Mouse (Mus musculus) left cerebral cortex, postnatal 14 days (tissue): ENCODE measurements around the gene Sat2. TPM values are rescaled to one million over a fixed set of nuclear protein-coding genes. Genes with fewer than 3 reads are reported as not detected.
A peak's percentile ranks its signal among the peaks of the same experiment; 100 is the strongest.

Experiments
- DNase-seq, 2 experiments: peaks; one replicate each; pipeline ENCODE4 v3.0.0; 2021 to 2022; ENCODE audit warnings: low spot score in 2 of 2, mixed read lengths in 1 of 2
- intact Hi-C: fragments of 180-260 bp; cut with DNase I; formaldehyde crosslinking; loops from one replicate; pipeline ENCODE4 v1.15.1; 2025
- microRNA-seq, 2 experiments: library from miRNA; unstranded; fragments of <30 nt; microRNA quantifications; one replicate each; pipeline ENCODE4 v1.2.0; 2022
- total RNA-seq, 2 experiments: library from RNA; stranded (reverse); gene quantifications; 2 replicates each; pipeline ENCODE4 v1.2.3; 2021

Gene Sat2
- total RNA-seq, 2 experiments from 2014 or later = 9.9 to 10.2 TPM

DNA sequence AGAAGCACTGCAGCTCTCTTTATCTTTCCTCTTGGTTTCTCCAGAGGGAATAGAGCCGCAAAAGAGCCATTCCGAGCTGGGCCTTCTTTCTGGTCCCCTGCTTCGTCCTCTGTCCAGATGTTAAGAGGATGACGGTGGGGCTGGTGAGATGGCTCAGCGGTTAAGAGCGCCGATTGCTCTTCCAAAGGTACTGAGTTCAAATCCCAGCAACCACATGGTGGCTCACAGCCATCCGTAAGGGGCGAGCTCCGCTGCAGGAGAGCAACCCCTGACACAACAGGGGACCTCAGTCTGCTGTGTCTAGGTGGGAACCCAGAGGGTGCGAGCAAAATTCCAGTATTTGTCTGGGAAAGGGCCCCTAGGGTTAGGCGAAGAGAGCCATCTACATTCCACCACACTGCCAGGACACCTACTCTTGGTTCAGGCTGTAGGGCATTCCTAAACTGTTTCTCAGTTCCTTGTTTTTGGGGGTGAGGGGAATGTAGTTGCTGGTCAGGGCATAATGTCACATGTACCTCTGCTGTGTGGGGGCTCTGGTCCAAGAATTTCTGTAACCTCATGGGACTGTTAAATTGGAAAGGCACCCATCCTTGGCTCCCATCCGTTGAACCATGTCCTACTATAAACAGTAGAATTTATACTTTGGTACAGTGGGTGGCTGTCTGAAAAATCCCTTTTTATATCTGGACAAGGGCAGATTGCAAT lies 41.3 kb downstream of the Sat2 start:
- DNase-seq = no peak

DNA sequence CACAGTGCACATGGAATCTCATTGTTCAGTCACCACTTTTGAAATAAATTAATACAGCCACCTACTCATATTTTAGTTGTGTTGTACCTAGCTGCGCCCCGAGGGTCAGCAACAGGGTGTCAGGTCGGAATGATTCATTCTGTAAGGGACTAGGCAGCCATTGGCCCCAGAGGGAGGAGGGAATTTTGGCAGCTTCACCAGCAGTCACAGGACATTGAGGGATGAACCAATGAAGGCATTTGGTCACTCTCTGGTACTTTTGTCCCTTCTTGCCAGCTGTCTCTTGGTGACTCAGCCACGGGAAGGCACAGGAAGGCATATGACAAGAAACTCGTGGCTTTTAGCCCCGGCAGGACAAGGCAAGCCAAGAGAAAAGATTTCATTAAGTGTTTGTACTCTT lies 42.0 kb downstream of the Sat2 start:
- no peak for DNase-seq
- intact Hi-C loops = no loop called here

More for the DNA sequence above, 41.3 kb downstream of the Sat2 start:
- intact Hi-C loops = no loop called here

DNA sequence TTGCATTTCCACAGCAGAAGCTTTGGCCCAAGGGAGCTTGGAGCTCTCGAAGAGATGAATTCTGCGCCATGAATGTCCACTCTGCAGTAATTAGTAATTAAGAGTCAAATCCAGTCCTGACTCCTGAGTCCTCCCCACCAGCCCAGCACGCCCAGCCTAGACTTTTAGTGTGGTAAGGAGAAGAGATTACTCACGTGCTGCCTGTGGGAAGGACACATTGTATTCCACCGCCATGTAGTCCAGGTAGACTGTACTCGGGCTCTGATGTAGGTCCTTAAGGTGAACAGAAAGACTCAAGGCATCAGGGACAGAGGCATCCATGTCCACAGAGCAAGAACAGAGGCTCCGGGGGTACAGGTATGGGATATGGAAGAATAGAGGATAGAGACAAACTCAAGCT lies 43.0 kb downstream of the Sat2 start:
- intact Hi-C loops = no loop called here
- no peak for DNase-seq

DNA sequence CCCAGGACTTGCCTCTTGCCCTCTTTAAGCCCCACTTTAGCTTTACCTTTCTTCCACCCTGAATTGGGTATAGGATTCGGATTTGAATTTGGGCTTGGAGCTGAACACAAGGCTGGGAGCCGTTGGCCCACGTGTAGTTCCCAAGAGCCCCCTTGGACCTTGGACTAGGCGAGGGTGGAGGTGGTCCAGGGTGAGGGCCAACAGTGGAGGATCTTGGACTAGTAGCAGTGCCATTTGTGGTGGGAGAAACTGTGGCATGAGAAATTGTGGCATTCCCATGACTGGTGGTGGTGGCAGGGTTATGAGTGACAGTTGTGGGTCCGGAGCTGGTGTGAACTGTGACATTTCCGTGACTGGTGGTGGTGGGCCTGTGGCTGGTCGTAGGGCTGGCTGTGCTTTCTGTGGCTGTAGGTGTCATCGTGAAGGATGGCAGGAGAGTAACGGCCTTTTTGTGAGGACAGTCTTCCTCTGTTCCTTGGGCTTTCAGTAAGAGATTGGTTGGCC lies 43.7 kb downstream of the Sat2 start:
- intact Hi-C loops = no loop called here
- no peak for DNase-seq

DNA sequence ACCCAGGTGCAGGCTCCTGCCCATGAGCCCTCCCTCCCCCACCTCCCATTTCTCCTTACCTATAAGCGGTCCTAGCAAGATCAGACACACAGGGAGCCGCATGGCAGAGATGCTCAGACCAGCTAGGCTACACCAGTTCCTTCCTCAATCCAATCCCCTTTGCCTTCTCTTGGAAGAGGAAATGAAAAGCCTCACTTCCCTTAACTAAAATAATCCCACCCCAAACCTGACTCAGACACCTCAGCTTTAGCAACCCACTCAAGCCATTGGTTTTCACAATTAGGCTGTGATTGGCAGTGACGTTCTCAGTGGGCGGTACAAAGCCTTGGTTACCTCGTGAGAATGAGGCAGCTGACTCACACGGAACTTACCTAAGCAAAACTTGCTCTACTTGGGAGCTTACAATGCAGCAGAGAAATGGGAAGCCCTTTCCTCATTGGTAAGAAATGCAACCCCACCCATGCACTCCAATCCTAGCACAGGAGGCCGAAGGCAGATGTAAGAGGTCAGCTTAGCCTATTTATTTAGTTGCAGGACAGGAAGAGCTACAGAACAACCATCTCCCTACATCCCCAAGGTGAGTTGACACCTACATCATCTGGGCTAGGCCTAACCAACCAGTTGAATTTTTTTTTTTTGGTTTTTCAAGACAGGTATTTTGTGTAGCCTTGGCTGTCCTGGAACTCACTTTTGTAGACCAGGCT lies 44.3 kb downstream of the Sat2 start, which contains the start of gene Cd68:
TSS of gene Cd68 (minus strand) at position 193 of the 704 bp plus-strand sequence.
- DNase-seq = peak; percentile 78 to 94
- intact Hi-C loops = no loop called here

DNA sequence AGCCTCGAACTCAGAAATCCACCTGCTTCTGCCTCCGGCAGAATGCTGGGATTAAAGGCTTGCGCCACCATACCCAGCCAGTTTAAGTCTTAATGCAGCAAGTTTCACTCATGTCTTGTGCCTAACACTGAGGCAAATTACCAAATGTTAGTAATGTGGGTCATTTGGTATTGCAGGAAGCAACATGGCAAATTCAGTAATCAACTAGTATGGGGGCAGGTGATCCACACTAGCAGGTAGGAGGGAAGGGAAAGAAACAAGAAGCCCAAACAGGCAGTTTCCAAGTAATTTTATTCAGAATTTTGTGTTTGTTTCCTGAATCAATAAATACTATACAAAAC lies 44.8 kb downstream of the Sat2 start:
- DNase-seq = no peak
- intact Hi-C loops = no loop called here

DNA sequence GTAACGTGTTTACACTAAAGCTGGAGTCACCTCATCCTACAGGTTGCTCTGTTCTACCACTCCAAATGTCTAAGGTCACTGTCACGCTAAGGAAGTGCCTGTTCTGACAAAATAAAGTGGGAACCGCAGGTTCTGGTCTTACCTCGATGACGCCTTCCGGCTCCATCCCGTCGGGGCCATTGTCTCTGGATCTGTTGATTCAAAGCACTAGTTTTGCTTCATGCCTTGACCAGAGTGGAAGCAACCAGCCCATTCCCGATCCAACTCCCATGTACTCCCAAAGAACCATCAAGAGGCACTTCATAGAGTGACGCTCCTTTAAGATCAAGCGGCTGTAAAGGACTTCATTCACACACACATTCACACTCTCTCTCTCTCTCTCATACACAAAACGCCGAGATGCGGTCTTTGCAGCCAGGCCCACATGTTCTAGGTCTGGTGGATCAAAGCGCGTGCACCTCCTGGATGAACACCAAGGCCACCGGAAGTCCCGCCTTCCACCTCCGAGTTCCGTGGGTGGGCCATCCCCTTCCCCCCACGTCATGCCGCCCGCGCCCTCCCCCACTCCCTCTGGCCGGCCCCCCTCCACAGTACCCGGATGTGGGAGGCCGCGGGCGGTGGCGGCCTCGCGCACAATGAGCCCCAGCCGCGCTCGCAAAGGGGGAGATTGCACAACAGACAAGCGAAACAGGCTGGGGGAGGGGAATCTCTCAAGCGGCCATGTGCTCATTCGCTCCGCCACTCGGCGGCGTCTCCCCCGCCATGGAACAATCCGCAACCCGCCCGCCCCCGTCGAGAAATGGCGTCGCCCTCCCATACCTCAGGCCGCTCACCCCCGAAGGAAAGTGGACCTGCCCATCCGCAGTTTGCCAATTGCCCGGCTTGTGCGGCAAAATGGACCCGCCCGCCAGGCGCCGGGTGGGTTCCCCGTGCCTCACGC lies 49.2 kb downstream of the Sat2 start:
- intact Hi-C loops = loop anchor here (5.0 kb wide), 1 partner anchor 241 kb away; the partner anchor contains the start of gene Gps2
- peak; percentile 92 to 98 for DNase-seq

DNA sequence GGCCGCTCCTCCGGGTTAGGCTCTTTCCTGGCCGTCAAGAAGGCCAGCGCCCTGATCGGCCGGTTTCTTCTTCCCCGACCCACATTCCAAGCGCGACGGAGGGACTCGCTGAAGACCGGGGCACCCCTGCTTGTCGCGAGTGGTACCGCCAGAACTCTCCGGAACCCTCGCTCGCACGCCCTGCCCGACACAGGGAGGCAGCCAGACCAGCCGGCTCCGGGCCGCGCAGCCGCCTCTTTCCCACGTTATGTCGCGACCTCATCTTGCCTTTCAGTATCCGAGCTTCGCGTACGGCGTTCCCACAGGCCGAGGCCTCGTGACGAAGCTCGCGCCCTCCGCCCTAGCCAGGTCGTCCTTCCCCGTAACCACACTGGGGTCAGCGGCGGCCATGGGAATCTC lies 49.9 kb downstream of the Sat2 start:
- intact Hi-C loops = loop anchor here (5.0 kb wide), 1 partner anchor 241 kb away; the partner anchor contains the start of gene Gps2
- no peak for DNase-seq

DNA sequence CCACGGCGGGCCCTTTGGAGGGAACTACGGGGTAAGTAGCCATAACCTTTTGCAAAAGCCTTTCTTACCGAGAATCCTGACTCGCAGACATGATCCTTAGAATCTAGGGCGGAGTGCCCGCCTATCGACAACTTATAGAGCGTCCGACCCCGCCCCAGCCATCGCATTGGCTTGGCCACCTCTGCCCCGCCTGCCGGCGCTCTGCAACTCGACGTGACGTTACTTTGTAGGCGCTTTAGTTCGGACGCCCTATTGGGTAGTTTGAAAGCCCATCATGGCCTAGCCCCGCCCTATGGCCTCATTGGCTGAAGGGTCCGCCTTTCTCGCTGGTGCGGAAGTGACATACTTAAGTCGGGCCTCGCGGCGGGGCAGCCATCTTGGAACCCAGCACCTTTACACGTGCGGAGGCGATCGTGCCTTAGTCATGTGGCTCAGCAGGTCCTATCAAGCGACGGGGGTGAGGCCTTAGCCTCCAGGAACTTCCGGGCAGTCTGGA lies 50.4 kb downstream of the Sat2 start, which contains the start of gene Eif4a1:
TSS of gene Eif4a1 (minus strand) at position 213 of the 496 bp plus-strand sequence.
- intact Hi-C loops = loop anchor here (5.0 kb wide), 1 partner anchor 240 kb away; the partner anchor contains the start of gene Gps2
- DNase-seq = peak; percentile 100

Small RNAs within 50 kb of the gene (microRNA-seq; reads per million reads assigned to microRNA genes)
- gene Mir1934 (5.0 to 5.7 reads per million in 2 experiments), gene Mir467f (0 reads per million in 2 experiments)

Other genes starting within 250 kb of the Sat2 start
- gene Naa38, start 226.5 kb upstream of the Sat2 start, total RNA-seq = 100 to 1,000 TPM in 1 of 2 experiments, 10 to 100 TPM in 1; 92.0 to 106 TPM
- gene Cyb5d1, start 226.4 kb upstream of the Sat2 start, total RNA-seq = 10 to 100 TPM; 36.8 to 42.0 TPM
- gene Tmem88, start 223.8 kb upstream of the Sat2 start, total RNA-seq = 1 to 10 TPM; 2.6 to 2.9 TPM
- gene Kdm6b, start 208.3 kb upstream of the Sat2 start, total RNA-seq = 10 to 100 TPM; 33.0 to 33.3 TPM
- 1 to 10 TPM; 3.5 to 3.6 TPM for gene Dnah2, start 72.9 kb upstream of the Sat2 start, total RNA-seq
- 100 to 1,000 TPM in 1 of 2 experiments, 10 to 100 TPM in 1; 71.8 to 100 TPM for gene Efnb3, start 61.8 kb upstream of the Sat2 start, total RNA-seq
- 1 to 10 TPM; 6.9 to 8.3 TPM for gene Wrap53, start 41.8 kb upstream of the Sat2 start, total RNA-seq
- gene Trp53, start 41.7 kb upstream of the Sat2 start, total RNA-seq = 10 to 100 TPM; 21.2 to 21.9 TPM
- 100 to 1,000 TPM; 451 to 452 TPM for gene Atp1b2, start 16.1 kb upstream of the Sat2 start, total RNA-seq
- not detected for gene Shbg, start 4.1 kb upstream of the Sat2 start, total RNA-seq
- gene Fxr2, start 11.0 kb downstream of the Sat2 start, total RNA-seq = 100 to 1,000 TPM; 107 TPM
- gene Sox15, start 33.3 kb downstream of the Sat2 start, total RNA-seq = not detected
- 10 to 100 TPM; 77.6 to 83.7 TPM for gene Mpdu1, start 40.6 kb downstream of the Sat2 start, total RNA-seq
- 10 to 100 TPM; 13.5 to 13.8 TPM for gene Cd68, start 44.1 kb downstream of the Sat2 start, total RNA-seq
- gene Eif4a1, start 50.4 kb downstream of the Sat2 start, total RNA-seq = 100 to 1,000 TPM; 368 to 371 TPM
- gene Senp3, start 60.1 kb downstream of the Sat2 start, total RNA-seq = 100 to 1,000 TPM in 1 of 2 experiments, 10 to 100 TPM in 1; 91.5 to 102 TPM
- 1 to 10 TPM; 1.7 to 2.0 TPM for gene Tnfsf13, start 63.8 kb downstream of the Sat2 start, total RNA-seq
- gene Tnfsf12, start 73.8 kb downstream of the Sat2 start, total RNA-seq = 1 to 10 TPM; 5.8 to 7.6 TPM
- gene Tnfsfm13, start 74.1 kb downstream of the Sat2 start, total RNA-seq = under 1 TPM; 0.81 to 0.95 TPM
- gene Polr2a, start 136.6 kb downstream of the Sat2 start, total RNA-seq = 10 to 100 TPM; 54.3 to 54.4 TPM
- not detected for gene Slc35g3, start 139.9 kb downstream of the Sat2 start, total RNA-seq
- 10 to 100 TPM; 71.1 to 86.9 TPM for gene Zbtb4, start 143.9 kb downstream of the Sat2 start, total RNA-seq
- gene Chrnb1, start 173.9 kb downstream of the Sat2 start, total RNA-seq = under 1 TPM; 0.76 to 0.79 TPM
- gene Fgf11, start 179.8 kb downstream of the Sat2 start, total RNA-seq = 10 to 100 TPM; 15.4 to 20.4 TPM
- gene Tmem102, start 183.6 kb downstream of the Sat2 start, total RNA-seq = not detected
- gene Gm39566, start 193.3 kb downstream of the Sat2 start, total RNA-seq = not detected
- not detected for gene Spem2, start 196.4 kb downstream of the Sat2 start, total RNA-seq
- gene Spem1, start 200.2 kb downstream of the Sat2 start, total RNA-seq = under 1 TPM in 1 of 2 experiments, not detected in 1; 0.32 TPM
- gene Nlgn2, start 215.8 kb downstream of the Sat2 start, total RNA-seq = 100 to 1,000 TPM; 277 to 281 TPM
- gene Tmem256, start 216.5 kb downstream of the Sat2 start, total RNA-seq = 100 to 1,000 TPM; 160 to 167 TPM
- 10 to 100 TPM; 19.5 to 22.3 TPM for gene Plscr3, start 224.4 kb downstream of the Sat2 start, total RNA-seq
- gene Tnk1, start 236.7 kb downstream of the Sat2 start, total RNA-seq = not detected